Mouse (Mus musculus) frontal cortex, adult (tissue): Measurements from ENCODE around the gene Wnt11.

Experiments
- ATAC-seq: cut with Nextera tagmentation; 2 replicates; pipeline ENCODE4 v1.9.2; 2017; ENCODE audit warnings: mild to moderate bottlenecking, moderate library complexity, mixed read lengths; ENCODE audit not compliant: low TSS enrichment

Gene Wnt11

GRCm38 (mm10) chr7:98834711-98835321 lies at the start of gene Wnt11:
Gene Wnt11 (plus strand): TSS chr7:98835112.
- ATAC-seq: no peak

- ATAC-seq: no peak
These were observed 47.9 kb upstream of the Wnt11 start for GRCm38 (mm10) chr7:98786792-98787612.

GRCm38 (mm10) chr7:98788721-98789120 lies 46.2 kb upstream of the Wnt11 start:
- no peak for ATAC-seq

GRCm38 (mm10) chr7:98789121-98789520 lies 45.8 kb upstream of the Wnt11 start:
- ATAC-seq: no peak

GRCm38 (mm10) chr7:98791864-98792263 lies 43.0 kb upstream of the Wnt11 start:
- ATAC-seq: no peak

- ATAC-seq: no peak
These were observed 41.1 kb upstream of the Wnt11 start for GRCm38 (mm10) chr7:98793811-98794210.

- ATAC-seq: no peak
These were observed 40.5 kb upstream of the Wnt11 start for GRCm38 (mm10) chr7:98794444-98794843.

GRCm38 (mm10) chr7:98795637-98796036 lies 39.3 kb upstream of the Wnt11 start:
- no peak for ATAC-seq

GRCm38 (mm10) chr7:98797347-98798133 lies 37.4 kb upstream of the Wnt11 start:
- ATAC-seq: no peak

GRCm38 (mm10) chr7:98798134-98798417 lies 36.8 kb upstream of the Wnt11 start:
- no peak for ATAC-seq

GRCm38 (mm10) chr7:98800435-98800834 lies 34.5 kb upstream of the Wnt11 start:
- ATAC-seq: peak; percentile 85

- ATAC-seq: peak; percentile 76; the same call in 1 of the 2 replicates
These were observed 33.8 kb upstream of the Wnt11 start for GRCm38 (mm10) chr7:98801086-98801485.

GRCm38 (mm10) chr7:98803181-98803580 lies 31.7 kb upstream of the Wnt11 start:
- ATAC-seq: no peak

- no peak for ATAC-seq
These were observed 29.8 kb upstream of the Wnt11 start for GRCm38 (mm10) chr7:98804841-98805772.

GRCm38 (mm10) chr7:98806961-98807360 lies 28.0 kb upstream of the Wnt11 start:
- no peak for ATAC-seq

GRCm38 (mm10) chr7:98809372-98809771 lies 25.5 kb upstream of the Wnt11 start:
- no peak for ATAC-seq

- ATAC-seq: no peak
These were observed 24.3 kb upstream of the Wnt11 start for GRCm38 (mm10) chr7:98810619-98811018.

GRCm38 (mm10) chr7:98820501-98820900 lies 14.4 kb upstream of the Wnt11 start:
- ATAC-seq: no peak

- ATAC-seq: no peak
These were observed 12.0 kb upstream of the Wnt11 start for GRCm38 (mm10) chr7:98822881-98823280.

GRCm38 (mm10) chr7:98823896-98824822 lies 10.8 kb upstream of the Wnt11 start:
- no peak for ATAC-seq

- no peak for ATAC-seq
These were observed 6.9 kb upstream of the Wnt11 start for GRCm38 (mm10) chr7:98828052-98828451.
